Mouse (Mus musculus) ES-E14 (cell line): Measurements from ENCODE around the gene Cntnap2. TPM values are rescaled to one million over a fixed set of nuclear protein-coding genes. Genes with fewer than 3 reads are reported as not detected.

Experiments
- DNase-seq: peaks from one replicate; pipeline ENCODE4 v3.0.0-alpha.2; 2013; ENCODE audit warnings: low read depth, low spot score
- H3K27ac ChIP-seq: 2 replicates; pipeline ENCODE4 v1.5.1; 2012; ENCODE audit warnings: low read depth, mild to moderate bottlenecking, low read length, moderate library complexity, mixed read lengths; ENCODE audit not compliant: poor library complexity, insufficient read depth, severe bottlenecking
- H3K36me3 ChIP-seq: 2 replicates; pipeline ENCODE4 v1.6.1; 2012; ENCODE audit warnings: mild to moderate bottlenecking, low read length, moderate library complexity, mixed read lengths; ENCODE audit not compliant: control insufficient read depth, poor library complexity, insufficient read depth, severe bottlenecking
- H3K4me1 ChIP-seq, 2 experiments: fragments of 150-350 bp in 1 of 2; sonication (generic) in 1 of 2; 2 replicates each; pipeline ENCODE4 v1.6.1; 2012; ENCODE audit warnings: low read length in 2 of 2, mild to moderate bottlenecking in 1 of 2, mixed read lengths in 1 of 2; ENCODE audit not compliant: control insufficient read depth in 2 of 2, insufficient read depth in 2 of 2, poor library complexity in 1 of 2
- H3K4me3 ChIP-seq, 2 experiments: fragments of 150-350 bp in 1 of 2; sonication (generic) in 1 of 2; 2 replicates each; pipeline ENCODE4 v1.5.1; 2012; ENCODE audit warnings: low read length in 2 of 2, low read depth in 1 of 2, mild to moderate bottlenecking in 1 of 2, mixed read lengths in 1 of 2; ENCODE audit not compliant: insufficient read depth in 1 of 2, poor library complexity in 1 of 2, severe bottlenecking in 1 of 2
- H3K9ac ChIP-seq: 2 replicates; pipeline ENCODE4 v1.6.1; 2012; ENCODE audit warnings: low read depth, mild to moderate bottlenecking, low read length, mixed read lengths; ENCODE audit not compliant: poor library complexity, insufficient read depth, severe bottlenecking
- H3K9me3 ChIP-seq: fragments of 150-350 bp; sonication (generic); 2 replicates; pipeline ENCODE4 v1.6.1; 2012; ENCODE audit warnings: low read depth, mild to moderate bottlenecking, low read length; ENCODE audit not compliant: control insufficient read depth, insufficient read depth
- CHD2 ChIP-seq: IDR thresholded peaks from 2 replicates; pipeline ENCODE4 v1.6.1; 2014; ENCODE audit warnings: mild to moderate bottlenecking, low read depth, low read length, inconsistent platforms
- HCFC1 ChIP-seq: IDR thresholded peaks from 2 replicates; pipeline ENCODE4 v1.6.1; 2012; ENCODE audit warnings: low read length, inconsistent platforms, borderline replicate concordance; ENCODE audit not compliant: insufficient read depth
- MAFK ChIP-seq: IDR thresholded peaks from 2 replicates; pipeline ENCODE4 v1.6.1; 2014; ENCODE audit warnings: mild to moderate bottlenecking, low read depth, low read length, inconsistent platforms; ENCODE audit not compliant: insufficient read depth
- ZC3H11A ChIP-seq: IDR thresholded peaks from 2 replicates; pipeline ENCODE4 v1.6.1; 2012; ENCODE audit warnings: low read depth, mild to moderate bottlenecking, inconsistent platforms, low read length, borderline replicate concordance
- ZNF384 ChIP-seq: IDR thresholded peaks from 2 replicates; pipeline ENCODE4 v1.6.1; 2012; ENCODE audit warnings: low read depth, low read length, inconsistent platforms
- in situ Hi-C, 2 experiments: fragments of 600-800 bp; cut with MboI; formaldehyde crosslinking; loops; one replicate each; pipeline ENCODE4 v1.15.1; 2025; ENCODE audit warnings: low sequenced_read_pairs in 2 of 2, inconsistent platforms in 1 of 2; ENCODE audit not compliant: unreplicated experiment in 2 of 2
- total RNA-seq: library from RNA; depleted of rRNA; stranded (reverse); fragments of 300-350 nt; gene quantifications from 2 replicates; pipeline ENCODE4 v1.2.3, GENCODE M21; 2012

Cntnap2 gene
- total RNA-seq, 1 experiment = 7.9 TPM

- Histone ChIP-seq H3K9ac (no peak overlapping the region), H3K4me1 (no peaks in the 10 kb centered on the region), H3K9me3 (no peaks in the 10 kb centered on the region), H3K4me3 (no peak overlapping the region), H3K36me3 (no peaks in the 10 kb centered on the region), H3K27ac (no peak overlapping the region)
- in situ Hi-C loops = no loop called here
- TF ChIP-seq CHD2 (no peak), HCFC1 (no peak), ZC3H11A (no peak), ZNF384 (no peak), MAFK (no peak)
- DNase-seq = no peak
These were observed 396.3 kb downstream of the Cntnap2 start for GRCm38 (mm10) chr6:45455424-45455823.

- TF ChIP-seq ZC3H11A (no peak), MAFK (no peak), CHD2 (no peak), HCFC1 (no peak), ZNF384 (no peak)
- Histone ChIP-seq H3K27ac (no peak overlapping the region), H3K9ac (no peak overlapping the region), H3K4me1 (no peaks in the 10 kb centered on the region), H3K4me3 (no peak overlapping the region), H3K9me3 (no peaks in the 10 kb centered on the region), H3K36me3 (no peaks in the 10 kb centered on the region)
- no peak for DNase-seq
- in situ Hi-C loops = no loop called here
These were observed 459.1 kb downstream of the Cntnap2 start for GRCm38 (mm10) chr6:45518221-45518620.

- H3K27ac ChIP-seq = no peak overlapping the region
- H3K9me3 ChIP-seq = no peaks in the 10 kb centered on the region
- H3K9ac ChIP-seq = no peak overlapping the region
- no peaks in the 10 kb centered on the region for H3K36me3 ChIP-seq
- H3K4me3 ChIP-seq = no peak overlapping the region
- no peaks in the 10 kb centered on the region for H3K4me1 ChIP-seq
- TF ChIP-seq HCFC1 (no peak), ZC3H11A (no peak), ZNF384 (no peak), MAFK (no peak), CHD2 (no peak)
- no peak for DNase-seq
- in situ Hi-C loops = no loop called here
These were observed 477.8 kb downstream of the Cntnap2 start for GRCm38 (mm10) chr6:45536999-45537398.

GRCm38 (mm10) chr6:45544319-45544875, 485.2 kb downstream of the Cntnap2 start:
- Histone ChIP-seq H3K27ac (no peak overlapping the region), H3K4me1 (no peaks in the 10 kb centered on the region), H3K9me3 (no peaks in the 10 kb centered on the region), H3K9ac (no peak overlapping the region), H3K4me3 (no peak overlapping the region), H3K36me3 (no peaks in the 10 kb centered on the region)
- in situ Hi-C loops = no loop called here
- TF ChIP-seq MAFK (no peak), ZNF384 (no peak), HCFC1 (no peak), CHD2 (no peak), ZC3H11A (no peak)
- no peak for DNase-seq

GRCm38 (mm10) chr6:45559724-45560123, 500.6 kb downstream of the Cntnap2 start:
- no peak for TF ChIP-seq ZC3H11A
- TF ChIP-seq MAFK = no peak
- no peak for TF ChIP-seq CHD2
- H3K9me3 ChIP-seq = no peaks in the 10 kb centered on the region
- no peak overlapping the region for H3K9ac ChIP-seq
- DNase-seq = no peak
- H3K27ac ChIP-seq = no peak overlapping the region
- no peak overlapping the region for H3K4me3 ChIP-seq
- H3K4me1 ChIP-seq = no peaks in the 10 kb centered on the region
- H3K36me3 ChIP-seq = no peaks in the 10 kb centered on the region
- in situ Hi-C loops = no loop called here
